Mouse (Mus musculus) liver, embryonic 14.5 days (tissue): ENCODE measurements around the gene Ikbke. TPM values are rescaled to one million over a fixed set of nuclear protein-coding genes. Genes with fewer than 3 reads are reported as not detected.
A peak's percentile ranks its signal among the peaks of the same experiment; 100 is the strongest.

ENCODE experiments used
- ATAC-seq: fragments of 200-750 bp; cut with Nextera tagmentation; 2 replicates; pipeline ENCODE4 v1.8.0; 2017; ENCODE audit warnings: moderate number of reproducible peaks, mild to moderate bottlenecking, moderate library complexity; ENCODE audit not compliant: insufficient read depth
- DNase-seq, 3 experiments: peaks; one replicate each; pipeline ENCODE4 v3.0.0-alpha.2; 2012 to 2013; ENCODE audit warnings: low read depth in 3 of 3, low spot score in 3 of 3
- H3K27ac ChIP-seq: fragments of 300-500 bp; sonication (generic); 2 replicates; pipeline ENCODE4 v1.5.1; 2014; ENCODE audit warnings: moderate library complexity, mild to moderate bottlenecking, control low read depth, inconsistent platforms
- H3K27me3 ChIP-seq: fragments of 300-500 bp; sonication (generic); 2 replicates; pipeline ENCODE4 v1.6.1; 2014; ENCODE audit warnings: mild to moderate bottlenecking, low read length, moderate library complexity; ENCODE audit not compliant: control insufficient read depth, insufficient read depth
- H3K36me3 ChIP-seq: fragments of 300-500 bp; sonication (generic); replicated peaks from 2 replicates; pipeline ENCODE4 v1.6.1; 2014; ENCODE audit warnings: low read depth; ENCODE audit not compliant: control insufficient read depth, insufficient read depth
- H3K4me1 ChIP-seq, 2 experiments: fragments of 200-500 bp in 1 of 2; fragments of 300-500 bp in 1 of 2; sonication (generic) in 1 of 2; replicated peaks; 2 replicates each; pipeline ENCODE4 v1.6.1; 2012 to 2014; ENCODE audit warnings: antibody characterized with exemption in 1 of 2, inconsistent platforms in 1 of 2, low read length in 1 of 2; ENCODE audit not compliant: control insufficient read depth in 2 of 2, insufficient read depth in 2 of 2
- H3K4me2 ChIP-seq: fragments of 300-500 bp; sonication (generic); 2 replicates; pipeline ENCODE4 v1.6.1; 2014; ENCODE audit warnings: low read depth, mild to moderate bottlenecking, control low read depth, moderate library complexity
- H3K4me3 ChIP-seq, 2 experiments: fragments of 200-500 bp in 1 of 2; fragments of 300-500 bp in 1 of 2; sonication (generic) in 1 of 2; 2 replicates each; pipeline ENCODE4 v1.5.1; 2012 to 2014; ENCODE audit warnings: low read depth in 2 of 2, low read length in 2 of 2, mild to moderate bottlenecking in 2 of 2, control low read depth in 1 of 2, inconsistent platforms in 1 of 2, moderate library complexity in 1 of 2; ENCODE audit not compliant: insufficient read depth in 1 of 2
- H3K9ac ChIP-seq: fragments of 300-500 bp; sonication (generic); replicated peaks from 2 replicates; pipeline ENCODE4 v1.6.1; 2014; ENCODE audit warnings: mild to moderate bottlenecking, control low read depth, moderate library complexity
- H3K9me3 ChIP-seq: fragments of 300-500 bp; sonication (generic); 2 replicates; pipeline ENCODE4 v1.6.1; 2016; ENCODE audit warnings: low read length, mixed read lengths; ENCODE audit not compliant: control insufficient read depth
- CTCF ChIP-seq: IDR thresholded peaks from 2 replicates; pipeline ENCODE4 v1.5.1; 2016; ENCODE audit warnings: antibody characterized with exemption, low read depth, control low read depth
- EP300 ChIP-seq: IDR thresholded peaks from 2 replicates; pipeline ENCODE4 v1.6.1; 2016; ENCODE audit warnings: antibody characterized with exemption, low read depth
- WGBS: fragments of 180-500 bp; shearing (Covaris S2); extraction: QIAGEN DNeasy Blood & Tissue Kit; methylation state at CpG from one replicate; pipeline ENCODE4 v1.1.7; 2014; ENCODE audit not compliant: insufficient replicate concordance; 5-methylcytosine and 5-hydroxymethylcytosine counted together
- polyA plus RNA-seq, 2 experiments: library from polyadenylated mRNA; depleted of rRNA in 1 of 2; stranded (reverse) in 1 of 2; unstranded in 1 of 2; fragments of >200 nt; fragmentation: Nextera tagmentation in 1 of 2; extraction: Ambion mirVana in 1 of 2; gene quantifications; 2 replicates each; pipeline versions ENCODE4 v1.2.1 to v1.2.3; 2012 to 2014

Gene Ikbke
- polyA plus RNA-seq, 2 experiments: 4.9 to 6.4 TPM

DNA sequence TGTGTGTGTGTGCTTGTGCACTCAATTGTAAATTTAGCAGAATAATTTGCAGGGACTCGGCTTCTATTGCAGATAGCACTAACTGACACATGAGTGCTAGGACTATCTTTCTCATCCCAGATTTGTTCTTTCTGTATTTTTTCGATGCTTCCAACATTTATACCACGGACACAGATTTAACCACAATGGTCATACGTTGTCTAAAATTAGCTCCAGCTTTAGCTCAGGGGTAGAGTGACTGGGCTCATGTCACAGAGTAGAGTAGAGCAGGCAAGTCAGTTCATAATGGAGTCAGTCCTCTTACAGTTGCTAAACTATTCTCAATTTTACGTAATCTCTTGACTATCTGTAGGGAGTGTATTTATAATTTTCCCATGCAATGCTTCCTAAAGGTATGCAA lies 50.7 kb downstream of the Ikbke start:
- Histone ChIP-seq H3K4me3 (no peak overlapping the region), H3K36me3 (no peaks in the 10 kb centered on the region), H3K4me1 (no peaks in the 10 kb centered on the region), H3K27ac (no peak overlapping the region), H3K27me3 (no peaks in the 10 kb centered on the region), H3K9me3 (no peaks in the 10 kb centered on the region), H3K9ac (no peak overlapping the region), H3K4me2 (no peak overlapping the region)
- no peak for TF ChIP-seq CTCF
- no peak for TF ChIP-seq EP300
- WGBS: 47% methylated on average over 5 of the region's 5 CpGs
- ATAC-seq (no peak), DNase-seq (no peak)

DNA sequence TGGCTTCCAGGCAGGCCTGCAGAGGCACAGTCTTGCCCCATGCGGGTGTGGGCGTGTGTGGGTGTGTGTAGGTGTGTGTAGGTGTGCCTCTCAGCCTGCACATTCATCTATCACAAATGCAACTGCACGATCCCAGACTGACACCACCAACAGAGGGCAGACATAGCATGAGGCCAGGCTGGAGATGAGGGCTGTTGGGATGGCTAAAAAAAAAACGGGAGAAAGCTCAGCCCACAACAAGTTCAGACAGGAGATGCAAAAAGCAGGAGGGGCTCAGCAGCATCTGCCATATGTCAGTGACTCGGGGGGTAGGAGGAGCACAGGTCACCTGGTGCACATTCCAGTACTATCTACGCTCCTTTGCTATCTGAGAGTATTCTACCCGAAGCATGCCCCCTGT lies 51.2 kb downstream of the Ikbke start:
- H3K36me3 ChIP-seq: no peaks in the 10 kb centered on the region
- WGBS: 41% methylated on average over 7 of the region's 7 CpGs
- DNase-seq (no peak), ATAC-seq (no peak)
- no peak overlapping the region for H3K9ac ChIP-seq
- no peaks in the 10 kb centered on the region for H3K27me3 ChIP-seq
- no peaks in the 10 kb centered on the region for H3K4me1 ChIP-seq
- H3K27ac ChIP-seq: no peak overlapping the region
- H3K9me3 ChIP-seq: no peaks in the 10 kb centered on the region
- no peak overlapping the region for H3K4me2 ChIP-seq
- TF ChIP-seq CTCF (peak; percentile 42), EP300 (no peak)
- no peak overlapping the region for H3K4me3 ChIP-seq

DNA sequence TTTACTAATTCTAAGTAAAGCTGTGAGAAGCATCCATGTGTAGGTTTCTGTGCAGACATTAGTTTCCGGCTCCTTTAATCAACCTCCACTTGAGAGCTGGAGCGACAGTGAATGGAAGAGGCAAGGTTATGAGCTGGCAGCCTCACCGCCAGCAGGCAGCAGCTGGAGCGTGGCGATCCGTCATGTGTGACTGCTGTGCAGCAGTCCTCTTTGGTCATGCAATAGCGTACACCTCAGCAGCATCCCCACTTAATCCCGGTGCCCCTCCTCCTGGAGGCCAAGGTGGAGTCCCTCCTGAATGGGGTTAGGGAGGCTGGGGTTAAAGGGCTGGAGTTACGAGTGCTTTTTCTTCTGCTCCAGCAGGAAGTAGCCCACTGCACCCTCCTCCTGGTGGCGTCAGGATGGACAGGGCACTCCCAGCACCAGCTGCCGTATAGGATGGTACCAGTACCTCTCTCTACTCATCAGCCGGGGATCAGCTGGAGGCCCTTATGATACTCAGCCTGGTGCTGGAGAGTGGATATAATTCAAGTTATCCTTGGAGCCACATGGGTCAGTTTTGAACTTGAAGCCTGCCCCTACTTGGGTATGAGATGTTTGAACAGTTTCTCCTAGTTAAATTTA lies 54.4 kb downstream of the Ikbke start:
- no peak for DNase-seq
- WGBS: 68% methylated on average over 12 of the region's 12 CpGs

DNA sequence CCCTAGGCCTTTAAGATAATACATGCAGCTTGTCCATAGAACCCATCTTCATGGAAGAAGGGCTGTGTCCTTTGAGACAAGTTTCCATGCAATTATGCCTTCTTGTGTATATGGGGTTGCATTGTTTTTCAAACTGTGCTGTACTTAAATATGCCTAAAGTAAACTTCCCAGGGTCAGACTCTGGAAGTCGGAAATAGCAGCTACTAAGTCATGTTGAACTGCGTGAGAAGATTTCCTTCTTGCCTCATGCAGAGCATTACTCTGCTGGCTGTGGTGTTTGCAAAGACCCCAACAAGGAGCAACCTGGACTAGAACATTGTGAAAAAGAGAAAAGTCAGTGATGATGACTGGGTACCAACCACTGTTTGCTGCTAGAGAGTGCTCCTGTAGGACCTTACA lies 56.1 kb downstream of the Ikbke start:
- H3K27ac ChIP-seq: no peak overlapping the region
- WGBS: 56% methylated on average over 2 of the region's 2 CpGs

More for the DNA sequence above, 54.4 kb downstream of the Ikbke start:
- TF ChIP-seq CTCF: no peak
- TF ChIP-seq EP300: no peak
- no peak overlapping the region for H3K27ac ChIP-seq
- H3K9ac ChIP-seq: no peak overlapping the region
- H3K4me1 ChIP-seq: no peaks in the 10 kb centered on the region
- H3K36me3 ChIP-seq: no peaks in the 10 kb centered on the region
- H3K27me3 ChIP-seq: no peaks in the 10 kb centered on the region
- no peak overlapping the region for H3K4me2 ChIP-seq
- no peak for ATAC-seq
- no peaks in the 10 kb centered on the region for H3K9me3 ChIP-seq
- no peak overlapping the region for H3K4me3 ChIP-seq

DNA sequence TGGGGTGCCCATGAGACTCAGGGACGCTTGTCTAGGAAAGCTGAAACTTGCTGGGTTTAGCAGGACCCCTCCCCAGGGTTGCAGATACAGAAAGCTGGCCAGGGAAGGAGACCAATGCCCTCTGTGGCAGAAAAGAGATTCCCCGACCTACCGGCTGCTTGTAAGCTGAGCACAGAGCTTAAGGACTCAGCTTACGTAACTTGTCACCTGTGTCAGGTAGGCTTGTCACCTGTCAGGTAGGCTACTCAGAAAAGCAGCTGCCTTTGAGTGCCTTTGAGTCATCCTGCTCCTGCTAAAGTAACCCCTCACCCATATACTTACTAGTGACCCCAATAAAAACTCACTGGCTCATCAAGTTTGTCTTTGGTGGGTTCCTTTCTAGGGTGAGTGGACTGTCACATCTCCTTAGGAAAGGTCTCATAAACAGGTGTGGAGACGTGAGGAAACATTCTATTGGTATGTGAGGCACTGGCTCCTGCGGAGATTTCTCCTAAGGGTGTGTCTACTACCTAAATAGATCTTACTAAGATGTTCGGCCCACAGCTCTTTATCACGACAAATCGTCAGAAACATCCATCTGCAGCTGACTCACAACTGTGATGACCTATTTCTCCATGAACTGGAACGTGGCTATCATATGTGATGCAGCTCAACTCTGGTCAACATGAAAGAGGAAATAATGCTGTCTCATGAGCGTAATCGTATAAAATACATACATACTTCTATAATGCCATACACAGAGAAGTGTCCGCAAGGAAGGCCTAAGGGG lies 57.4 kb downstream of the Ikbke start:
- ATAC-seq (no peak), DNase-seq (no peak)
- no peak for TF ChIP-seq CTCF
- TF ChIP-seq EP300: no peak
- 66% methylated on average over 13 of the region's 13 CpGs for WGBS
- Histone ChIP-seq H3K4me2 (no peak overlapping the region), H3K4me3 (no peak overlapping the region), H3K27me3 (no peaks in the 10 kb centered on the region), H3K4me1 (no peaks in the 10 kb centered on the region), H3K9ac (no peak overlapping the region), H3K27ac (no peak overlapping the region), H3K36me3 (no peaks in the 10 kb centered on the region), H3K9me3 (no peaks in the 10 kb centered on the region)

More for the DNA sequence above, 56.1 kb downstream of the Ikbke start:
- ATAC-seq (no peak), DNase-seq (no peak)
- H3K4me3 ChIP-seq: no peak overlapping the region
- H3K36me3 ChIP-seq: no peaks in the 10 kb centered on the region
- no peak overlapping the region for H3K4me2 ChIP-seq
- H3K27me3 ChIP-seq: no peaks in the 10 kb centered on the region
- no peaks in the 10 kb centered on the region for H3K4me1 ChIP-seq
- no peak overlapping the region for H3K9ac ChIP-seq
- TF ChIP-seq CTCF (no peak), EP300 (no peak)
- no peaks in the 10 kb centered on the region for H3K9me3 ChIP-seq
